Mouse (Mus musculus) heart, adult 18-20 months (tissue): Measurements from ENCODE around the gene Sntb2. TPM values are rescaled to one million over a fixed set of nuclear protein-coding genes. Genes with fewer than 3 reads are reported as not detected.
"Not testable (repeated sequence)": the region's sequence is repeated elsewhere in the genome, so short reads cannot be mapped to it uniquely, and the experiment has no call there.

Experiments used
- DNase-seq, 2 experiments: peaks; one replicate each; pipeline ENCODE4 v3.0.0; 2021 to 2022; ENCODE audit warnings: mixed read lengths in 1 of 2
- total RNA-seq, 2 experiments: library from RNA; stranded (reverse); gene quantifications; 2 replicates each; pipeline ENCODE4 v1.2.3; 2021

Gene Sntb2
- total RNA-seq, 2 experiments from 2014 or later: 9.6 to 9.7 TPM

DNA sequence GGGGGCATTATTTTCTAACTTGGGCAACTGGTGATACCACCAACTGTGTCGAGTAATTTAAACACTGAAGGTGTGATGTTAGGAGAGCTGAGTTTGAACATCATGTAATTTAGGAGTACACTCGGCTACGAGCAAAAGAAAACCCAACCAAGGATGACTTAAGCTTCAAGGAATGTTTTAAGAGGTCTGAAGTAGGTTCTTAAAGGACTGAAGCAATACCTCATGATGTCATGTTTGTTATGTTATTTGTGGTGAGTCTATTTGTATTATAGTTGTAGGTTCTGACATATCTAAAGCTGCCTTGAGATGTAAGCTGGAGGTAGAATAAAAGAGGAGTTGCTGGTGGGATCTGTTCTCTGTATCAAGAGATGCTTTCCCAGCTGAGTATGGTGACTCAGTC is 34.4 kb downstream of the Sntb2 start:
- no peak for DNase-seq

DNA sequence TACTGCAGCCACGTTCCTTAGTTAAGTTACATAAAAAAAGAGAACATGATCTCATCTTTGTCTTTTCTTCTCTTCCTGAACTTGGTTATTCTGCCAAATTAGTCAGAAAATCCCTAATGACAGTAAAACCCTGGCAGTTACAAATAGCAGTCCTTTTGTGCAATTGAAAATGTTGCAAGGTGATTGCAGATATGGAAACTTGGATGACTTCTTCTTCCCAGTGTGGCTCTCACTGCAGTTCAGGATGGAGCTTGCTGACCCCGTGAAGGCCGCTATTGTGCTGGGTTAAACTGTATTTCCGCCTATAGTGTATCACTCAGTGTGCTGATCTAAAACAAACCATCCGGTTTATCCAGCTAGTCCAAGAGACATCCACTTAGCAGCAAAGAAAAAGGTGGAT is 36.4 kb downstream of the Sntb2 start:
- DNase-seq: peak; percentile 46 to 73

DNA sequence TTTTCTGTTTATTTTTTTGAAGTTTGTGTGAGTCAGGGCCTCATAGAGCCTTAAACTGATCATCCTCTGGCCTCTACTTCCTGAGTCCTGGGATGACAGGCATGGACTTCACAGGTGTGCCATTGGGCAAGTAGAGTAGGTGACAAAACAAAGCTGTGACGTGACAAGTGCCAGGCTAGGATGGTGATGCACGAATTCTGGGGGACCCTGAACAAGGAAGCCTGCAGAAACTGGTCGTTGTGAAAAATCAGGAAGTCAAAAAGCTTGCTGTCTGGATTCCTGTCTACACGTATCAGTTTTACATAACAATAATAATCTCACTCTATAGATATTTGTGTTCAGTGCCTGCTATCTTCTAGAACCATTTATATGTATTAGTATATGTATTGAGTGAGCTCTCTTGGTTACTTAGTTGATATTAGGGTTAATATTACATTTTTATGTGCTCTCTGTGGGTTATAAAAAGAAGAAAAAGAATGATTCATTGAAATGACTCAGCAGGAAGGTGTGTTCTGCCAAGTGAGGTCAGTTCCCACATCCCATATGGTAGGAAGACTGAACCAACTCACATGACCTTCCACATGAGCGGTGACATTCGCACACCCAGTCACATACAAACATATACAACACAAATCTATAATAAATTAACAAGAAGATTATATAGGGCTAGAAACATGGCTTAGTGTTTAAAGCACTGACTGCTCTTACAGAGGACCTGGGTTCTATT is 37.2 kb downstream of the Sntb2 start:
- peak; percentile 39 to 51 for DNase-seq

DNA sequence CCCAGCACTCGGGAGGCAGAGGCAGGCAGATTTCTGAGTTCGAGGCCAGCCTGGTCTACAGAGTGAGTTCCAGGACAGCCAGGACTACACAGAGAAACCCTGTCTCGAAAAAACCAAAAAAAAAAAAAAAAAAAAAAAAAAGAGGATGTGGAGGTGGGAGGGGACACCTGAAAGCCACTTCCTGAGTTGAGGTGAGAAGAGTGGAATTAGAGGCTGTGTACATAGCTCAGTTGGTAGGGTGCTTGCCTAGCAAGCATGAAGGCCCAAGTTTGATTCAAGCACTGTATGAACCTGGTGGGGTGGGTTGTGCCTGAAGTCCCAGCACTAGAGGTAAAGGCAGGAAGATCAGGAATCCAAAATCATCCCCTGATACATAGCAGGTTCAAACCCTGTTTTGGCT is 38.0 kb downstream of the Sntb2 start:
- not testable (repeated sequence) for DNase-seq

DNA sequence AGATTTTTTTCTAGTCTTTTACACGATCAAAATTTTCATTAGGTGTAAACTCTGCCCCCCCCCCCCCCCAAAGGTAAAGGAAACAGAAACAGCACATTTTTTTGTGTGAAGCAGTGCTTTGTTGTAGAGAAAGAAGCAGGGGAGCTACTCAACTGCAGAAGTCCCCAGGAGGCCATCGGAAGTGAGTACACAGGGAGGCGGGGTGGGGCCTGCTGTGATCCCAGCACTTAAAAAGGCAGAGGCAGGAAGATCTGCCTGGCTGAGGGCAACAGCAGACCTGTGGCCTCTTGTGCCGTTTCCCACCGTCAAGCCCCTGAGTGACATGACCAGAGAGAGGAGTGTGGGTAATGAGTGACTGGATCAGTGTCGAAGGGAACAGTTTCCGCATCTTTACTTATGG is 39.2 kb downstream of the Sntb2 start:
- no peak for DNase-seq

DNA sequence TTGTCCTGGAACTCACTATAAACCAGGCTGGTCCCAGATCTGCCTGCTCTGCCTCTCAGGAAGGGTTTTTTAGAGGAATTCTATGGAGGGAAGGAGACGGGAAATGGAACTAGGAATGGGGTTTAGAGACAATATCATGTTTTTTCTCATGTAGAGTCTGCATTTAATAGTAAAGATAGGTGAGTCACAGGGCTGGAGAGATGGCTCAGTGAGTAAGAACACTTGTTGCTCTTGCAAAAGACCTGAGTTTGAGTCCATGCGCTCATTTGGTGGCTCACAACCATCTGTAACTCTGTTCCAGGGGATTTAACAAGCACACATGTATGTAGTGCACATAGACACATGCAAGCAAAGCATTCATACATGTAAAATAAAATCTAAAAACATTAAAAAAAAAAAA is 40.2 kb downstream of the Sntb2 start:
- no peak for DNase-seq

DNA sequence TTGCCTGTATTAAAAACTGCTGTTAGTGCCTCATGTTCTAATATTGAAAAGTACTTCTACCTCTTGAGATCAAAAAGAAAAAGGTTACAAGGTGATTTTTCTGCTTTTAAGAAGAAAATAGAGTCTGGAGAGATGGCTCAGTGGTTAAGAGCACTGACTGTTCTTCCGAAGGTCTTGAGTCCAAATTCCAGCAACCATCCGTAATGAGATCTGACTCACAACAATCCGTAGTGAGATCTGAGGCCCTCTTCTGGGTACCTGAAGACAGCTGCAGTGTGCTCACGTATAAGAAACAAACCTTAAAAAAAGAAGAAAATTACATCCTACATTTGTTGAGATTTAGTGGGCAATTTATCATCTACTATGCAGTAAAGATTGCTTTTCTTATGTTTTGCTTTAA is 40.9 kb downstream of the Sntb2 start:
- DNase-seq: no peak

DNA sequence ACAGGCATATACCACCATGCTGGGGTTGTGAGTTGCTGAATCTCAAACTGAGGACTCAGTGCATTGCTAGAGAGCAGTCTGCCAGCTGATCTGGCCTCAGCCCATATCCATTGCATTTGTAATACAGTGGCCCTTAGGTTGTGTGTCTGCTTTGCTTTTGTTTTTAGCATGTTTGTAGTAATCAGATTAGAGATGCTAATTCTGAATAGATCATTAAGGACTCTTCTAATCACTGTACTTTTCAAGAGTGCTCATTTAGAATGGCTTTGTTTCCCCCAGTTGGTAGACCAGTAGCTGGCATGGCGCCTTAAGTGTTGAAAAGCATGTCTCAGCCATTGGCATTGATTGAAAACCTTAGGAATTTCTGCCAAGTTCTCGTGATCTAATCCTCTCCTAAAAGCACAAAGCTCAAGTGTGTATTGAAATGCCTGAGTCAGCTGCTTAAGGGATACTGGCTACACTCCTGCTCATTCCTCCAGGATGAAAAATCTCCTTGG is 43.3 kb downstream of the Sntb2 start:
- no peak for DNase-seq

DNA sequence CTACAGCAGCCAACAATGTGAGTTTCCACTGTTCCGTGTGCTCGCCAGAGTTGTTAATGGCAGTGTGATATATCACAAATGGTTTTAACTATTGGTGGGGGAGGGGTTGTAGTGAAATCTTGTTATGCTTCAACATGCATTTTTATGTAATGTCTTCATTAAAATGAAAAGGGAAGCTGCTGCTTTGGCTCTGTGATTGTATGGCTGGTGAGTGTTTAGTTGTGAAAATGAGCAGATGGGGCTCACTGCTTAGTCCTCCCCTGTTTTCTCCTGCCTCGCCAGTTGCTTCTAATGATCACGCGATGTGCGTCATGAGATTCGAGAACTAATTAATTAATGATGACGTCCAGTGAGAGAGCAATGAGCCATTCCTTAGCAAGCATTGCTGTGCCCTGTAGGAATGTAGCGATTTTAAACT is 49.9 kb downstream of the Sntb2 start:
- DNase-seq: no peak

DNA sequence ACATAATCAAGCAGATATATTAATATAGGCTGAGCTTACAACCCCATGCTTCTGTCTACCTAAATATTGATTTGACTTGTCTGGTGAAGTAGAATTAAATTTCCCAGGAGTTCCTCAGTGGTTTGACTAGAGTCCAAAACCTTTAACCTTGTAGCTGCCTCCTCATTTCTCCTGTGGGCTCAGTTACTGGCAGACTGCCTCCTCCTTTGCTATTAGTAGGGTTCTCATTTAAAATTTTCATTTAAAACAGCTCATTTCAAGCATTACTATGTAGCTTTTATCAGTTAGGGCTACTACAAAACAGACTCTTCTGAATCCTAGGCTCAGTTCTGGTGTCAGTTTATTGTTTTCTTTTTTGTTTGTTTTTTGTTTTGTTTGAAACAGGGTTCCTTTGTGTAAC is 50.4 kb downstream of the Sntb2 start:
- DNase-seq: no peak

DNA sequence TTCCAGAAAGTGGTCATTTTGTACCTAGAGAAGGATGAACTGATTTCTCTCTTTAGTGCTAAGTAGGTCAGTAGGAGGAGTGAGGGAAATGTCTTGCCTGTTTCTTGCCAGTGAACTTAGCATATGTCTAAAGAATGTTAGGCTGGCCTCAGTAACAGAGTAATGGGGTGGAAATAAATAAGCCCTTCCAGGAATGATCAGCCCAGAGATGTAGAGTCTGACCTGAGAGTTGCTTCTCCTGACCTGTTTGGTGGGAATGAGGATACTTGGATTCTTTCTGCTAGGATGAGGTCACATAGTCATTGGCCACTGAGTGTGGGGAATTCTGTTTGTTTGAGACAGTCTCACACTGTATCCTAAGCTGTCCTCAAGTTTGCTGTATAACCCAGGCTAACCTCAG is 52.0 kb downstream of the Sntb2 start:
- DNase-seq: no peak

DNA sequence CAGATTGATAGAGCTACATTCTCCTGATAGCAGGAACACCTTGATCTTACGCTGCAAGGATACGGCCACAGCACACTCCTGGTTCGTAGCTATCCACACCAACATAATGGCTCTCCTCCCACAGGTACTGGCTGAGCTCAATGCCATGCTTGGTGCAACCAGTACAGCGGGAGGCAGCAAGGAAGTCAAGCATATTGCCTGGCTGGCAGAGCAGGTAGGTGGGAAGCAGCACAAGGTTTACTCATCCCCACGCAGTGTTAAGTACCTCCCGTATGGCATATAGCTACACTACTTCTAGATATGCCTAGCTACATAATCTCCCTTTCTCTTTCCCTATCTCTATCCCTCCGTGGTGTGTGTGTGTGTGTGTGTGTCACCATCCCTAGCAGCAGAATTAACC is 55.8 kb downstream of the Sntb2 start:
- no peak for DNase-seq

DNA sequence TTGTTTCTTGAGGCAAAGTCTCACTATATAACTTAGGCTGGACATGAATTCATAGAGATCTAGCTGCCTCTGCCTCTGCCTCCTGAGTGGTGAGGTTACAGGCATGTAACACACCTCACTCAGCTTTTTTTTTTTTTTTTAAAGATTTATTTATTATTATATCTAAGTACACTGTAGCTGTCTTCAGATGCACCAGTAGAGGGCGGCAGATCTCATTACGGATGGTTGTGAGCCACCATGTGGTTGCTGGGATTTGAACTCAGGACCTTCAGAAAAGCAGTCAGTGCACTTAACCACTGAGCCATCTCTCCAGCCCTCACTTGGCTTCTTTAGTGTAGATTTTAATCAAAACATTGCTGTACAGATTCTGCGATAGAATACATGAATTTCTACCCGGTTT is 60.8 kb downstream of the Sntb2 start:
- not testable (repeated sequence) for DNase-seq

DNA sequence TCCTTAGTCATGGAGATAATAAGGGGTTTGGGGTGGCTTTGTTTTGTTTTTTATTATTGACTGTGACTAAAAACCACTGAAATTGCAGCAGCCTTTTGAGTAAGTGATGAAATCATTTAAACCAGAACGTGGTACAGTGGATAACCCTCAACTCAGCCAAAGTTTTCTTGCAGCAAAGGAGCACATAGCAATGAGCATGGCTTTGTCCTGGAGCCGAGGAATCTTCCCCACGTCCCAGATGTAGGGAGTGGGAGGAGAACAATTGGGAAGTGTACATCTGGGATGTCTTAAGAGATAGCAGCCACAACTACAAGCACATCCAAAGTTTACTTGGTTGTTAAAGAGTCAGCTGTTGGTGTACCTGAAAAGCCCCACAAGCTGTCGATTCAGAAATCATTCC is 61.9 kb downstream of the Sntb2 start:
- DNase-seq: no peak

DNA sequence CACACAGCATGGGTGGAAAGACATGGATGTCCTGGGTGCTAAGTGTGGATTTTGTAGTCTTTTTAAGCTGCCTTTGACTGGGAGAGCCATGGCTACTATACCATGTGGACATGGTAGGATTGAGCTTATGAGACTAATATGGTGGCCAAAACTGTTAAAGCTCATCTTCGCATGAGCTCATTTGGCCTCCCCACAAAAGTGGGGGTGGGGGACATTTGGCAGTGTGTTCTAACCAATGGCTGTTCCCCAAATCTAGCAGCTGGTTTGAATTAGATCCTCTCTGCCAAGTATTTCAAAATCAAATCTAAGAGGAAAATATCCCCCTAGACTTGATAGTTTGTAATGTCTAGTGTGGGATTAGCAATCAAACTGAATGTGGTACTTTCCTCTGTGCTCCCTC is 63.5 kb downstream of the Sntb2 start:
- DNase-seq: peak; percentile 64 to 79

DNA sequence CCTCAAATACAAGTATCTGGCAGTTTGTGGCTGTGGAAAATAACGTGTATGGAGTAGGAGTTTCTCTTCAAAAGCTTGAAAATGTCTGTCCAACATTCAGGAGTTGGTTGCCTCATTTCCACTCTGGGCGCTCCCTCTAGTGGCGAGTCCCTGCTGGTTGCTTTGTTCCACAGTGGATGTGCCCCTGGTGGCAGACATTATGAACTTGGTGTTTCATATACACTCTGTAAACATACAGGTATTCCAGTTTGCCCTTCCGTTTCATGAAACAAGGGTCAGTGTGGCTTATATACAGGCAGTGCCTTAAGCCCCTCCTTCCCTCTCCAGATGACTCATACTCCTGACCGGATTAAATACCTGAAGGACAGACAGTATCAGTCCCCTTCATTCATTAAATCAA is 67.0 kb downstream of the Sntb2 start:
- DNase-seq: peak; percentile 88 to 95

DNA sequence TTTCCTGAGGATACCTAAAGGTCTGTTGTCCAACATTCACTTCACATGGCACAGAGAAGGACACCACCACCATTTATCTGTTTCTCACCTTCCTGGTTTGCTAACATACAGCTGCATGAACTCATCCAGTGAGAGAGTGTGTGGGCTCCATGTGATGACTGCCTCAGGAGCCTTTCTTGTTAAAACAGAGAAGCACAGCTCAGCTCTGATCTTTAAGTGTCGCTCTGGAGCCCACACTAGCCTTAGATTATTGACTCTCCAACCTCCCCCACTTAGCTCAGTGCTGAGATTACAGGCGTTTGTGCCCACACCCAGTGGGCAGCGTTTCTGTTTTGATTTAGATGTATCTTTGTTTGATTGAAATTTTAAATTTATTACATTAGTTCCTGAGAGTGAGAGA is 72.2 kb downstream of the Sntb2 start:
- no peak for DNase-seq

DNA sequence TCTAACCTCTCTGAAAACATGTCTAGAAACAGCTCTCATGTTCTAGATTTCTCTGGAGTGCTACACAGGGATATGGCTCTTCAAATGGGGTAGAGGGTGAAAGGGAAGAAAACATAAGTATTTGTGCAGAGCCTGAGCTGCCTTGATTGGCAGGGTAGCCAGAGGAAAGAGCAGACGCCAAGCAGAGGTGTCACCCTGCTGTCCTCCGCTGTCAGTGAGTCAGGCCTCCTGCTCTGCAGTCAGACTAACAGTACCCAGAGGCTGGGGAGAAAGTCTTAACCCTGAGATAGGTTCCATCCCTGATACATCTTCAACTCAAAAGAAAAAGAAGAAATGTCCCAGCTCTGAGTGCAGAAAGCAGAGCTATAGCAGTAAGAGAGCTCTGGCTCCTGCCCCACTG is 77.1 kb downstream of the Sntb2 start:
- no peak for DNase-seq

DNA sequence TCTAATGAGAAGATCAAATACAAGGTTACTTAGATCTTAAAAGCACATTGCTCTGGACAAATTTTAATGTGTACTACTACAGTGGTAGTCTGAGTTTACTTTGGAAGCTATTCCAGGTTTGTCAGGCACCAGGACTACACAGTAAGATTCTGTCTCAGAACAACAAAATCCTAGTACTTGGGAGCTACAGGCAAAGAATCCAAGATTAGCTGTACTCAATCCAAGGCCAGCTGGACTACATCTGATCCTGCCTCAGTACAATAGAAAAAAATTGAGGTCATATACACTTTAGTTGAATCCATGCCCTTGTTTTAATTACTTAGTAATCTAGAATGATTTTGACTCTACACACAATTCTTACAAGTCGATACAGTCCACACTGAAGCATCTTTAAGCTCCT is 79.4 kb downstream of the Sntb2 start:
- peak in 1 of 2 experiments; percentile 28 for DNase-seq

DNA sequence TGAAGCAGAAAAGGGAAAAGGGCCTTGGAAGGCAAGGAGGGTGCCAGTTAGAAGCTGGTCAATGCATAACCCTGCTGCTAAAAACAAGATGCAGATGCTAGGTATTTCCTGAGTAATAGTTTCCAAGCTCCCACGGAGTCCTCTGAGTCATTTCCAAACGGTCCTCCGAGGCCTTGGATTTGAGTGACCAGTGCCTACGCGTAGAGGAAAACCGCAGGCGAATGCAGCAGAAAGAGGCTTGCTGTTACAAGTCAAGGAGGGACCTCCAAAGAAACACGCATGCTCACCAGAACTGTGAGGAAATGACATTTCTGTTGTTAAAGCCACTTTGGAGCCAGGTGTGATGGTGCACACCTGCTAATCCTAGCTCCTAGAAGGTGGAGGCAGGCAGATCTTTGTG is 87.9 kb downstream of the Sntb2 start:
- DNase-seq: no peak

DNA sequence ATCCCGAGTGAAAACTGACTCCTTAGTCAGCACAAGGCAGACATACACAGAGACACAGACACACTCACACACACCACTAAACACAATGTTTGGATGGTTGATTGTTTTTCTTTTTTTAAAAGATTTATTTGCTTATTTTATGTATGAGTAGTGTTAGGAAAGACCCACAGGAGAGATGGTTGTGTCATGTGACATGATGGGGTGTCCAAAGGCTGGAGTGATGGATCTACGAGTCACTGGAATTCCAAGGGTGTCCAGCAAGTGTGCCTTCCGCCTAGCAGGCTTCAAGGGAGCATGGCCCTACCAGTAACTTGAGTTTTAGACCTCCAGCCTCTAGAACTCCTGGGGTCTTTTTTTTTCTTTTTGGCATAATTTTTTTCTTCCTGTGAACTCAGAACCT is 93.8 kb downstream of the Sntb2 start:
- no peak for DNase-seq

DNA sequence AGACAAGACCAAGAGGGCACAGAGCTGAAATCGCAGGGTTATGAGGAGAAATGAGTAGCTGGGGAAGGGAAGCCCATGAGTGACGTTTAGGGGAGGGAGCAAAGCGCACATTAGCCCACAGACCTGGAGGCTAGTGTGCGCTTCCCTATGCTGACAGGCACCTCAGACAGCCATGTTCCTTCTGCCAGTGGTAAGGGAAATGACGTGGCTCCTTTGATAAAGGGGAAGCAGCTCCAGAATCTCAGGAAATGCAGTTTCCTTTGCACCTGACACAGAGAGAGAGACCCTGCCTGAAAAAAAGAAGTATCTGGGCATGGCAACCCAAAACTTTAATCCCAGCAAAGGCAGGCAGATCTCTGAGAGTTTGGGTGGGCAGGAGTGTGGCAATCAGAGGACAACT is 94.5 kb downstream of the Sntb2 start:
- DNase-seq: no peak

DNA sequence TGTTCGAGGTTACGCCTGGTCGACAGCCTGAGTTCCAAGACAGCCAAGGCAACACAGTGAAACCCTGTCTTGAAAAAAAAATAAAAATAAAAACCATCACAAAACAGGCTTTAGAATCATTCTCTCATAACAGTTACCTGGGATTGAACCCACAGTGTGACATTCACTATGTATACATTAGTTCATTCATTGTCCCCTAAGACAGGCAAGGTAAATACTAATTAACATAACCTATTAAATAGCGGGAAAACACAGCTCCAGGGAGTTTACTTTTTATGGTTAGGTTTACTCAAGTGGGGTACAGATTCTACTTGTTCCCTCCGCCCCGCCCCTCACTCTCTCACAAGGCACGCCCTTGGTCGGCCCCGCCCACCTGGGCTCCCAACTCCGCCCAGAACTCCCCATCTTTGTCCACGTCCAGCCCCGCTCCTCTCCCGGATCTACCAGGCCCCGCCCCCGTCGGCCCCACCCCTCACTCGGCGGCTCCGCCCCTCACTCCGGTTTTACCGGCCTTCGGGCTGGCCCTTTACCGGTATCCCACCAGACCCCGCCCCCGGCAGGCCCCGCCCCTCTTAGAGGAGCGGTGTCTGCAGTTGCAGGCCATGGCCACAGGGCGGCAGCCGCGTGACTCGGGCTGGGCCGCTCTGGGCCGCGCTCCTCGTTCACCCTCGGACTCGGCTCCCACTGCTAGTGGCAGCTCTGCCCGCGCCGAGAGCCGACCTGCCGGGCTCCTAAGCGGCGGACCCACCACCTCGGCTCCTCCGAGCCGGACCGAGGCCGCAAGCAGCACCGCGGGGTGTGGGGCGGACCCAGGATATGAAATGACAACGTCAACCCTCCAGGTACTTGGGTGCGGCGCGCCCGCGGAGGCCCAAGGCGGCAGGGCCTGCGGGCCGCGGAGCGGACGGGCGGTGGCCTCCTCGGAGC is 95.4 kb downstream of the Sntb2 start, which contains the start of gene Vps4a:
Gene Vps4a (plus strand): TSS at position 573 of the 927 bp plus-strand sequence.
- DNase-seq: peak; percentile 96 to 98
